Mouse (Mus musculus) adrenal gland, postnatal 10 days (tissue): ENCODE data around the gene Foxf2. TPM values are rescaled to one million over a fixed set of nuclear protein-coding genes. Genes with fewer than 3 reads are reported as not detected.

ENCODE experiments used
- microRNA-seq: library from miRNA; unstranded; fragments of <30 nt; microRNA quantifications from one replicate; pipeline ENCODE4 v1.2.0, GENCODE M21; 2021
- total RNA-seq, 2 experiments: library from RNA; stranded (reverse); gene quantifications; 2 replicates each; pipeline ENCODE4 v1.2.3; 2021

The Foxf2 gene
- total RNA-seq, 2 experiments from 2014 or later: not detected

Small RNA genes lying within 50 kb of the gene (microRNA-seq; reads per million reads assigned to microRNA genes)
- gene Gm27516: not detected

Other genes starting within 250 kb of the Foxf2 start
- 1 to 10 TPM; 1.7 to 2.7 TPM for gene Foxq1, start 69.7 kb upstream of the Foxf2 start, total RNA-seq
- gene A530084C06Rik, start 66.5 kb upstream of the Foxf2 start, total RNA-seq: under 1 TPM; 0.09 TPM
- gene Foxc1, start 180.8 kb downstream of the Foxf2 start, total RNA-seq: 1 to 10 TPM; 6.7 to 6.9 TPM